In genomic region chr6:6563691-6564090, GRCm38 (mm10) we compare ENCODE assay signal across 12 mouse cellular contexts. TPM values are rescaled to one million over a fixed set of nuclear protein-coding genes. Genes with fewer than 3 reads are reported as not detected.
DNase-seq lines count a peak whose midpoint lies in the region; ATAC-seq and TF ChIP-seq lines count a peak whose summit lies in the region.
"Had no signal": no experiment of that assay in that cellular context is flagged by ENCODE, and none has a peak within 500 bp of the region (broad histone marks: within the 10 kb centered on the region; RNA-seq: fewer than 3 reads in every experiment).

No protein-coding gene starts in this region.

- DNase-seq in heart, adult 18-20 months = peak; percentile 57 to 69
- DNase-seq in MEL (ENCODE audit: low read depth, low spot score) = peak; percentile 47
- DNase-seq in cerebellum, postnatal 25 days = peak; percentile 32 to 71
- DNase-seq in layer of hippocampus, adult 9-11 months = no peak
- DNase-seq in Muller cell, postnatal 12 days (ENCODE audit: inconsistent ontology term) = no peak
- DNase-seq in spleen, postnatal 36 days (ENCODE audit: low spot score in 2 of 2) = no peak
- DNase-seq: adrenal gland, postnatal 36 days; embryo, embryonic 11 days; liver had no signal

- TF ChIP-seq EP300 in MEL (IDR thresholded peaks at IDR 0.05; ENCODE audit: low read depth in 1 of 2, low read length in 2 of 2) = no peak

- TF ChIP-seq RAD21 in MEL (IDR thresholded peaks at IDR 0.05; ENCODE audit: low read depth, low read length) = no peak

- no peak for TF ChIP-seq CTCF in MEL (IDR thresholded peaks at IDR 0.05 in 2 of 3, conservative IDR thresholded peaks at IDR 0.05 in 1 of 3; ENCODE audit: control insufficient read depth in 1 of 3, insufficient read depth in 1 of 3, low read depth in 2 of 3, low read length in 3 of 3, poor library complexity in 1 of 3, severe bottlenecking in 1 of 3)

- H3K9ac ChIP-seq in heart, embryonic 12.5 days = no peak overlapping the region
- H3K9ac ChIP-seq in MEL (ENCODE audit: control insufficient read depth, low read depth, low read length, poor library complexity, severe bottlenecking) = no peak overlapping the region
- no peak overlapping the region for H3K9ac ChIP-seq in intestine, embryonic 16.5 days (ENCODE audit: low read depth, low read length)
- H3K9ac ChIP-seq: midbrain, embryonic 12.5 days had no signal

- 67% methylated on average over 5 of the region's 5 CpGs for WGBS in heart, embryonic 12.5 days
- WGBS in intestine, embryonic 16.5 days = 69% methylated on average over 5 of the region's 5 CpGs

- H3K4me3 ChIP-seq in heart, embryonic 12.5 days = no peak overlapping the region
- no peak overlapping the region for H3K4me3 ChIP-seq in MEL (ENCODE audit: control insufficient read depth in 1 of 2, insufficient read depth in 1 of 2, low read depth in 2 of 2, low read length in 2 of 2)
- H3K4me3 ChIP-seq in intestine, embryonic 16.5 days (ENCODE audit: low read length) = no peak overlapping the region
- H3K4me3 ChIP-seq: midbrain, embryonic 12.5 days had no signal

- no peak overlapping the region for H3K4me2 ChIP-seq in heart, embryonic 12.5 days
- no peak overlapping the region for H3K4me2 ChIP-seq in intestine, embryonic 16.5 days (ENCODE audit: low read depth, low read length)
- H3K4me2 ChIP-seq: midbrain, embryonic 12.5 days had no signal

- peaks cover 20% of the 10 kb centered on the region for H3K4me1 ChIP-seq in heart, embryonic 12.5 days (replicated peaks)
- peaks cover 0 to 7% of the 10 kb centered on the region in 2 experiments; a peak in 3 of 4 replicates for H3K4me1 ChIP-seq in MEL (ENCODE audit: control insufficient read depth in 1 of 2, insufficient read depth in 2 of 2, low read length in 2 of 2)
- H3K4me1 ChIP-seq in intestine, embryonic 16.5 days (ENCODE audit: control insufficient read depth, insufficient read depth, low read length) = 0 out of 2 replicates have a peak, but pooled peaks cover 2% of the 10 kb centered on the region

- H3K36me3 ChIP-seq in heart, embryonic 12.5 days = peaks cover 7% of the 10 kb centered on the region
- H3K36me3 ChIP-seq in MEL (ENCODE audit: control insufficient read depth in 1 of 2, insufficient read depth in 2 of 2, low read length in 2 of 2) = peaks cover 4 to 24% of the 10 kb centered on the region in 2 experiments; a peak in 3 of 4 replicates
- H3K36me3 ChIP-seq in intestine, embryonic 16.5 days (ENCODE audit: control insufficient read depth, insufficient read depth, low read length) = no peaks in the 10 kb centered on the region

- H3K27me3 ChIP-seq in heart, embryonic 12.5 days (replicated peaks) = no peaks in the 10 kb centered on the region
- no peaks in the 10 kb centered on the region for H3K27me3 ChIP-seq in MEL (ENCODE audit: control insufficient read depth in 1 of 2, insufficient read depth in 2 of 2, low read length in 2 of 2)
- no peaks in the 10 kb centered on the region for H3K27me3 ChIP-seq in intestine, embryonic 16.5 days (replicated peaks; ENCODE audit: control insufficient read depth, insufficient read depth, low read length)
- H3K27me3 ChIP-seq: midbrain, embryonic 12.5 days had no signal

- ATAC-seq in heart, embryonic 12.5 days (ENCODE audit: insufficient number of reproducible peaks, low FRiP score) = no peak
- 0 out of 2 replicates have a peak, but pooled peaks have one; percentile 56 for ATAC-seq in intestine, embryonic 16.5 days

- H3K79me2 ChIP-seq in MEL (ENCODE audit: control insufficient read depth, insufficient read depth, low read length, poor library complexity) = peaks cover 37% of the 10 kb centered on the region

- H3K27ac ChIP-seq in heart, embryonic 12.5 days (ENCODE audit: poor library complexity, severe bottlenecking) = no peak overlapping the region
- H3K27ac ChIP-seq in MEL (ENCODE audit: control insufficient read depth, low read depth, low read length) = no peak overlapping the region
- no peak overlapping the region for H3K27ac ChIP-seq in intestine, embryonic 16.5 days (ENCODE audit: low read length)
- H3K27ac ChIP-seq: midbrain, embryonic 12.5 days had no signal

- H3K9me3 ChIP-seq in heart, embryonic 12.5 days (replicated peaks) = no peaks in the 10 kb centered on the region
- H3K9me3 ChIP-seq in MEL (replicated peaks; ENCODE audit: insufficient read depth, low read length) = no peaks in the 10 kb centered on the region
- no peaks in the 10 kb centered on the region for H3K9me3 ChIP-seq in intestine, embryonic 16.5 days (ENCODE audit: control insufficient read depth, low read length)
- H3K9me3 ChIP-seq: midbrain, embryonic 12.5 days had no signal

- TF ChIP-seq POLR2A in MEL (IDR thresholded peaks at IDR 0.05; ENCODE audit: control insufficient read depth in 1 of 2, insufficient read depth in 1 of 2, low read depth in 1 of 2, low read length in 2 of 2, poor library complexity in 1 of 2) = no peak

TF ChIP-seq in MEL, 35 proteins besides CTCF, POLR2A, EP300 and RAD21:
- TF ChIP-seq CHD2 (IDR thresholded peaks at IDR 0.05; ENCODE audit: low read length) = no peak
- TF ChIP-seq GATA1 (IDR thresholded peaks at IDR 0.05; ENCODE audit: low read depth, low read length) = peak; percentile 35; the same call in 1 of the 2 replicates
- TF ChIP-seq TBP (IDR thresholded peaks at IDR 0.05; ENCODE audit: low read depth, low read length) = no peak
- no peak for TF ChIP-seq TAL1 (IDR thresholded peaks at IDR 0.05; ENCODE audit: low read length)
- no peak for TF ChIP-seq ZNF384 (IDR thresholded peaks at IDR 0.05; ENCODE audit: low read depth, low read length)
- TF ChIP-seq MYC (IDR thresholded peaks at IDR 0.05; ENCODE audit: low read depth, low read length) = no peak
- TF ChIP-seq POLR2AphosphoS5 (IDR thresholded peaks at IDR 0.05; ENCODE audit: borderline replicate concordance, low read depth, low read length) = no peak
TF ChIP-seq in MEL: peak in this region for 1.

RNA-seq across cellular contexts. Expression of gene Sem1, which starts 14.8 kb away (rescaled TPM):
- total RNA-seq in heart, adult 18-20 months (2021) = 100 to 1,000 TPM; 106 to 124 TPM
- 208 and 209 TPM in 2 replicates for polyA plus RNA-seq in heart, embryonic 12.5 days (2016; fragmentation: Nextera tagmentation; extraction: Ambion mirVana)
- total RNA-seq in MEL (2012; rRNA removed) = 170 and 176 TPM in 2 replicates
- polyA plus RNA-seq in MEL (2012; ENCODE audit: insufficient read depth in 1 of 2, insufficient read length in 2 of 2, low read depth in 1 of 2, low replicate concordance in 2 of 2, missing spikeins in 1 of 2) = 100 to 1,000 TPM in 1 of 2 experiments, not detected in 1; 126 TPM
- 196 and 206 TPM in 2 replicates for polyA plus RNA-seq in intestine, embryonic 16.5 days (2015; fragmentation: Nextera tagmentation; extraction: Ambion mirVana)

Comparison
In these comparisons a context has a peak if more than half of its experiments do, and no peak if none do; other contexts are left out.
1. DNase-seq: peak in heart, adult 18-20 months (2 of 2), MEL (single experiment) and cerebellum, postnatal 25 days (2 of 2); none in layer of hippocampus, adult 9-11 months (single experiment), Muller cell, postnatal 12 days (single experiment) and spleen, postnatal 36 days (0 of 2).